Mouse (Mus musculus) C2C12 (cell line): Measurements from ENCODE around the gene Sdccag8. TPM values are rescaled to one million over a fixed set of nuclear protein-coding genes. Genes with fewer than 3 reads are reported as not detected.

ENCODE experiments used
- H3K27me3 ChIP-seq: one replicate; pipeline ENCODE4 v1.6.1; 2011; ENCODE audit not compliant: control insufficient read depth, insufficient read depth, insufficient read length
- H3K36me3 ChIP-seq: one replicate; pipeline ENCODE4 v1.6.1; 2011; ENCODE audit not compliant: control insufficient read depth, insufficient read depth
- H3K4me3 ChIP-seq: one replicate; pipeline ENCODE4 v1.5.1; 2011; ENCODE audit warnings: mild to moderate bottlenecking, control low read depth; ENCODE audit not compliant: poor library complexity, insufficient read depth, severe bottlenecking
- H3K79me2 ChIP-seq: one replicate; pipeline ENCODE4 v1.6.1; 2011; ENCODE audit not compliant: control insufficient read depth, insufficient read depth
- H3K79me3 ChIP-seq: one replicate; pipeline ENCODE4 v1.6.1; 2011; ENCODE audit warnings: low read depth, control low read depth
- H3ac ChIP-seq: one replicate; pipeline ENCODE3; 2011; ENCODE audit warnings: low read depth; ENCODE audit not compliant: control insufficient read depth, insufficient read length
- CEBPB ChIP-seq: IDR thresholded peaks from one replicate; pipeline ENCODE4 v1.6.1; 2011; ENCODE audit warnings: low read depth, mild to moderate bottlenecking, control low read depth, moderate library complexity
- CTCF ChIP-seq: IDR thresholded peaks from one replicate; pipeline ENCODE4 v1.5.1; 2011; ENCODE audit not compliant: control insufficient read depth, insufficient read depth, insufficient read length
- FOSL1 ChIP-seq: IDR thresholded peaks from one replicate; pipeline ENCODE4 v1.8.0; 2011; ENCODE audit warnings: mild to moderate bottlenecking, low read length; ENCODE audit not compliant: poor library complexity, insufficient read depth, severe bottlenecking
- MAX ChIP-seq: IDR thresholded peaks from one replicate; pipeline ENCODE4 v1.6.1; 2011; ENCODE audit warnings: mild to moderate bottlenecking, control low read depth
- MYOD1 ChIP-seq: IDR thresholded peaks from one replicate; pipeline ENCODE4 v1.6.1; 2011; ENCODE audit warnings: low read depth; ENCODE audit not compliant: control insufficient read depth, insufficient read length
- MYOG ChIP-seq: IDR thresholded peaks from one replicate; pipeline ENCODE4 v1.6.1; 2011; ENCODE audit not compliant: control insufficient read depth, insufficient read length; ENCODE audit errors: extremely low read depth
- USF1 ChIP-seq: IDR thresholded peaks from one replicate; pipeline ENCODE4 v1.6.1; 2011; ENCODE audit warnings: low read depth, mild to moderate bottlenecking, control low read depth, moderate library complexity
- polyA plus RNA-seq: library from polyadenylated mRNA; unstranded; fragments of >200 nt; fragmentation: generic; extraction: Trizol; gene quantifications from one replicate; pipeline ENCODE4 v1.2.1, GENCODE M21; 2012; ENCODE audit warnings: missing spikeins

The Sdccag8 gene
- polyA plus RNA-seq, 1 experiment = 5.8 TPM

DNA sequence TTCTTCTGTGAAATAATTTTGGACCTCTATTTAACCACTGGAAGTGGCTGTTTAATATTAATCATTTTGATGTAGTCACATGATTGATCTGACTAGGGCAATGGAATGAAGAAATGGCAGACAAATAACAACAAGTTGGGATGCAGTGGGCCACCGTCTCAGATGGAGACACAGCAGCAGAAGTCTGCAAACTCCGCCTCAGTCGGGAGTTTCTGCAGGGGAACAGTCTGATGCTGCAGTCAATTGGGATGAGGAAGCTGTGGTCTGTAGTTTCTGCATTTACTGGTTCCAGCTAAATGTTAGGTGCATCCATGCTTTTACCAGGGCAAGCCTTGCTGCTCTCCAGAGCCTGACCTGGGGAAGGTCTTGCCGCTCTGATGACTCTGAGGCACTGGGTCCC lies 2.3 kb downstream of the Sdccag8 start:
- Histone ChIP-seq H3K27me3 (no peaks in the 10 kb centered on the region), H3K36me3 (no peaks in the 10 kb centered on the region), H3K79me3 (peaks cover 45% of the 10 kb centered on the region), H3K79me2 (peaks cover 87% of the 10 kb centered on the region), H3ac (no peak overlapping the region), H3K4me3 (no peak overlapping the region)
- TF ChIP-seq MAX (no peak), USF1 (no peak), MYOD1 (no peak), MYOG (no peak), CEBPB (no peak), FOSL1 (no peak), CTCF (no peak)

DNA sequence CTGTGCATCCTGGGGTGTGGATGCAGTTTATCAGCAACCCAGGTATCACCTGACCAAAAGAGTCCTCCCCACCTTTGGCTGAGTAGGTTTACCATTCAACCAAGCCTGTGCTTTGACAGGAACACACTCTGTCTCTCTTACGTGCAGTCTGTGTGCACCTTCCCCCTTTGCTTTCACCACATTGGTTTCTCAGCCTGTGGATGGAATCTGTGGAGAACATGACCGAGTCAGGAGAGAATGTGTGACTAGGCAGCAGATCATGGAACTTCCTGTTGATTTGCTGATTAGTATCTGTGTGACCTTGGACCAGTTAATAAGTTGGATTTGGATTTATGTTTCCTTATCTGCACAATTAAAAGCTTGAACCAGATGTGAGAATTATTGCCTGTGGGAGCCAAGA lies 3.7 kb downstream of the Sdccag8 start:
- H3K4me3 ChIP-seq = no peak overlapping the region
- TF ChIP-seq MYOG = no peak
- peak; percentile 44 for TF ChIP-seq MYOD1
- TF ChIP-seq CEBPB = no peak
- no peaks in the 10 kb centered on the region for H3K36me3 ChIP-seq
- H3K79me2 ChIP-seq = peaks cover 87% of the 10 kb centered on the region
- no peak overlapping the region for H3ac ChIP-seq
- H3K79me3 ChIP-seq = peaks cover 31% of the 10 kb centered on the region
- no peaks in the 10 kb centered on the region for H3K27me3 ChIP-seq

DNA sequence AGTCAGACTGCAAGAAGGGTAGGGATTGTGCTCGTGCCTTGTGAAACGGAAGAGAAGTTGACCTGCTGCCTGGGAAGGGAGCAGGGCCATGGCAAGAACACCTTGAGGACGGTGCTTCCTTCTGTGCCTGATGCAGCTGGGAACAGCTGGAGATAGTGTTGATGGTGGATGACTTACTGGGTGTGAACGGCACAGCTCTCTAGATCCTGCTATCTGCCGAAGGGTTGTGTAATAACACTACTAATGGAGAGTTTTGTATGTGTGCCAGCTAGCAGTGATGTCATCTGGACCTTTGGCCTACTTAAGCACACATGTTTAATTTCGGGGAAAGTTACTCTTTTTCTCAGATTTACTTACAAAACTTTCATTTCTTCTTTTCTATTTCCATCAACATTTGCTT lies 4.3 kb downstream of the Sdccag8 start:
- Histone ChIP-seq H3K36me3 (no peaks in the 10 kb centered on the region), H3K27me3 (no peaks in the 10 kb centered on the region), H3K79me2 (peaks cover 88% of the 10 kb centered on the region), H3K4me3 (no peak overlapping the region), H3K79me3 (peaks cover 32% of the 10 kb centered on the region), H3ac (peak overlapping the region; percentile 66)
- TF ChIP-seq MYOD1 = peak; percentile 74
- peak; percentile 91 for TF ChIP-seq CEBPB
- TF ChIP-seq USF1 = no peak
- no peak for TF ChIP-seq FOSL1

DNA sequence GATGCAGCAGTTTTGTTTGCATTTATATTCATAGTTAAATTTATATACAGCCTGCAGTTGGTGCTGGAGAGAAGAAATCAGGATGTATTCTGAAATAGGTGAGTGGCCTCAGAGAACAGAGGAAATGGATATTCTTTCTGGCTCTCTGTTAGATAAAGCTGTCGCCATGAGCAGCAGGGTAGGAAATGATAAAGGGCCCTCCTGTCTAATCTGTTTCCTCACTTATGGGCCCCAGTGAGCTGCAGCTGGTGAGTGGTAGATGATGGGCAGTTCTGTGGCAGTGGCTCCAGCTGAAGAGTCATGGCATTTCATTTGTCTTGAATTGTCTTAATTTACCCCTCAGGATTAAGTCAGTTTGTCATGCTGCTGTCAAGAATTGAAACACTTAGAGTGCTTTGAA lies 7.5 kb downstream of the Sdccag8 start:
- H3K4me3 ChIP-seq = no peak overlapping the region
- no peaks in the 10 kb centered on the region for H3K36me3 ChIP-seq
- peaks cover 28% of the 10 kb centered on the region for H3K79me3 ChIP-seq
- H3K79me2 ChIP-seq = peaks cover 92% of the 10 kb centered on the region
- H3K27me3 ChIP-seq = no peaks in the 10 kb centered on the region
- TF ChIP-seq FOSL1 (no peak), CTCF (no peak), CEBPB (no peak), MYOG (no peak), MAX (no peak), USF1 (no peak), MYOD1 (peak; percentile 26)
- no peak overlapping the region for H3ac ChIP-seq

- H3K4me3 ChIP-seq = no peak overlapping the region
- H3K36me3 ChIP-seq = no peaks in the 10 kb centered on the region
- TF ChIP-seq FOSL1 (no peak), USF1 (no peak), CTCF (no peak), MYOD1 (no peak), CEBPB (no peak), MAX (no peak), MYOG (no peak)
- H3ac ChIP-seq = no peak overlapping the region
- peaks cover 82% of the 10 kb centered on the region for H3K79me2 ChIP-seq
- H3K79me3 ChIP-seq = peaks cover 22% of the 10 kb centered on the region
- no peaks in the 10 kb centered on the region for H3K27me3 ChIP-seq
These were observed 8.5 kb downstream of the Sdccag8 start for GRCm38 (mm10) chr1:176822949-176823348.

DNA sequence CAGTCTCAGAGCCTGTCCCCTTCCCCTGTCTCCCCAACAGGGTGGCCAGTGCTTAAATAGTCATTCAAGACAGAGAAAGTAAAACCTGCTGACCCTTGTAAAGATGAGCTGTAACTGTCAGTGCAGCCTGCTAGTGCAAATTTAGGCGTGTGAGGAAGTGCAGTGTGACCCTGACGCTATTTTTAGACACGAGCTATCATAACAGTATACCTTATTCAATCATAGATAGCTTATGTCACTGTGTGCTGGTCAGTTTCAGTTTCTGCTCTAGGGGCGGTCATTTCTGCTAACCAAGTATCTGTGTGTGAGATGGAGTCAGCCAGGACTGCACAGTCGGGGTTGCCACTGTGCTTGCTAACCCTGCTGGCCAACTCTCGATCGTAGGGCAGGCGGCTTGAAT lies 9.4 kb downstream of the Sdccag8 start:
- no peak overlapping the region for H3K4me3 ChIP-seq
- H3ac ChIP-seq = no peak overlapping the region
- H3K27me3 ChIP-seq = no peaks in the 10 kb centered on the region
- peaks cover 22% of the 10 kb centered on the region for H3K79me3 ChIP-seq
- TF ChIP-seq USF1 (no peak), CEBPB (no peak), MYOG (no peak), MYOD1 (no peak), FOSL1 (no peak)
- peaks cover 80% of the 10 kb centered on the region for H3K79me2 ChIP-seq
- H3K36me3 ChIP-seq = peaks cover 4% of the 10 kb centered on the region

GRCm38 (mm10) chr1:176824611-176825010 lies 10.2 kb downstream of the Sdccag8 start:
- Histone ChIP-seq H3K79me2 (peaks cover 81% of the 10 kb centered on the region), H3K79me3 (peaks cover 20% of the 10 kb centered on the region), H3K36me3 (peaks cover 11% of the 10 kb centered on the region), H3K4me3 (no peak overlapping the region), H3ac (no peak overlapping the region), H3K27me3 (no peaks in the 10 kb centered on the region)
- TF ChIP-seq MYOG = no peak
